Mouse (Mus musculus) cerebellum, postnatal 14 days (tissue): ENCODE results near the gene Camta1.

Experiments
- DNase-seq, 2 experiments: peaks; one replicate each; pipeline ENCODE4 v3.0.0; 2021; ENCODE audit warnings: mixed read lengths in 2 of 2

The Camta1 gene

DNA sequence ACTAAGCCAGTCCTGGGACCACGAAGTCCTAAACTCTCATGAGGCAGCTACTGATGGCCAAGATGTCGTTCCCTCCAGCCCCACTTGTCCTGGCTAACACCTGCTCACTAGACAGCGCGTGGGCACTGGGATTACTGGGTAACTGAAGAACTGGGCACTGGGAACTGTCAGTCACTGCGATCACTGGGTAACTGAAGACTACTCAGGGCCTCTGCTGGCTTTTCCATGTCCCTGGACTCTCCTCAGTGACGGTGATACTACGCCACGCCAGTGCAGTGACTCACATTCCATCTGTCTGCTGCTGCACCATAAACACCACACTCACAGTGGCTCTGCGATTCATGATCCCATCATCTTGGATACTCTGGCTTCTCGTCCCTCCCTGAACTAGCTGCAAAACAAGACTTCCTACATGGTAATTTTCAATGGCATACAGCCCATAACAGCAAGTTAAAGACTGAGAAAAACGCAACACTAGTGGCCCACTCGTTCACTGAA lies 81.7 kb downstream of the Camta1 start:
- DNase-seq, result no peak

DNA sequence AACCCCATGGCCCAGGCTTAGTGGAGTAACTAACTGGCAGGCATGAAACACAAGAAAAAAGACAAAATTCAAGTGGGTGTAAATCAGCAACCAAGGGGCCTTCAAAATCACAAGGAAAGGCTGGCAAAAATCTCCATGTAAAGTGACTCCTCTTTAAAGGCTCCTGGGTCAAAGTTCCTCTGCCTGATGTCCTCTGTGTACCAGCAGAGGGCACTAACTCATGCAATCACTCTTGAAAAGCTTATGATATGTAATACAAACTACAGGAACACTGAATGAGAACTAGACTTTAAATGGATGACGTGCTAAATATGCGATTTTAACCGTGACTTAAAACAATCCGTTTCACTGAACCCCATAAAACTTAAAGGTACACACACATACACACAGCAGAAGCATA lies 83.2 kb downstream of the Camta1 start:
- peak in 1 of 2 experiments; percentile 36 for DNase-seq

DNA sequence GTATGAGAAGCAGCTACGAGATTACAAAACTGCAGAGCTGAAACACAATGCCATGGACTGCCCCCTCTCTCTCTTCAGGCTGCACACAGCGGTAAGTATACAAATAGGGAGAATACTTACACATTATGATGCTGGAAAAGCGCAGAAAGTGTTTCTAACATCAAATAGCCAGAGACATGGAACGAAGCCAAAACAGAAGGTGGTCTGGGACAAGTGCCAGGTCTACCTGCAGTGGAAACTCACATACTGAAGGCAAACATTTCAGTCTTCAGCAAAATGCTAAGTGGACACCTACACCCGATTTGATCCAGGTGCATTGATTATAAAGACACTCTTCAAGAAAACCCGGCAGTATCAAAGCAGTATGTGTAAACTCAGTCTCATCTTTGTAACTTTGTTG lies 84.2 kb downstream of the Camta1 start:
- peak; percentile 65 to 71 for DNase-seq

DNA sequence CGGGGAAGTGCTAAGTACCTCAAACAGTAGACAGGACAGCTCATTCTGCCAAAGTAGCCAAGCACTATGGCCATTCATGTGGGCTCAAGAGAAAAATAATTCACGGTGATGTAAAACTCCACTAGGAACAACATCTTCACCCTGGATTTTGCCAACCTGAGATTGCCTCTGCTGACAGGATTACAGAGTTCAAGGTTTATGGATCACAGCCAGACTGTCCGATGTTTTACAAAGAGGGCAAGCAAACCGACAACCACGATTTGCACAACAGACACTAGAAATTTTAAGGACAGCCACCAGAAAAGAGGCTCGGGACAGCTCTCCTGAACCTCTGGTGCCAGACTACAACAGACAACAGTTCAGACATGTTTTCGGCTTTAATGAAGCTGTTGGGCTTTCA lies 86.2 kb downstream of the Camta1 start:
- no peak for DNase-seq

DNA sequence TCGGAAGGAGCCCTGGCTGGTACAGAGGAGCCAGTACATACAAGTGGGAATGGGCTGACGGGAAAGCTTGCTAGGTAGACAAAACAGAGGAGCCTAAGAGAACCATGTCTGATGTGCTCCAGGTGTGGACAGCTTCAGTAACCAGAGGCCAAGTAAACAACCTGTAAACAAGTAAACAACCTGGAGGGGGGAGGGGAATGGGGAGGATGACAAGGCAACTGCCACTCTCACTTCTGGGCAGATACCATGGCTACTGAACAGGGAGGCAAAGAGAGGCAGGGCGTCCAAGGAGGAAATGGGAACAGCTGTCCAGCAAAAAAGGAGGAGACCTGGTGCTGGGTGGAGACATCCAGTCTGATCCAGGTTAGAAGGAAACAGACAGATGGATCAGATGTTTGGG lies 88.0 kb downstream of the Camta1 start:
- DNase-seq, result no peak

DNA sequence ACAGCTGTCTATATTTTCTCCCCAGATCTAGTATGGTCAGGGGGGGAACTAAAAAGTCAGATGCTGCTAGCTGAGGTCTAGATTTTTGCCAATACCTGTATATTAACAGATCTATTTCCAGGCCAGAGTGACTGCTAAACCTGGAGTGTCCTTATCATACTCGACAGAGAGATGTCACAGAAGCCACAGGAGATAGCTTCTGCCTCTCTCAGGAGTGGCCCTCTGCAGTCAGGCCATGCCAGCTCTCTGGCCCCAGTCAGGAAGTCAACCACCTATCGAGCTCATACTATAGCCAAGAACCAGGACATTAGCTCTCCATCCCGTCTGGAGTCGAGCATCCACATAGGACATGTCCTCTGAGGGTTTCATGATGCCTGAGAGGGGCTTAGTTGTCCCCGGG lies 88.7 kb downstream of the Camta1 start:
- no peak for DNase-seq

DNA sequence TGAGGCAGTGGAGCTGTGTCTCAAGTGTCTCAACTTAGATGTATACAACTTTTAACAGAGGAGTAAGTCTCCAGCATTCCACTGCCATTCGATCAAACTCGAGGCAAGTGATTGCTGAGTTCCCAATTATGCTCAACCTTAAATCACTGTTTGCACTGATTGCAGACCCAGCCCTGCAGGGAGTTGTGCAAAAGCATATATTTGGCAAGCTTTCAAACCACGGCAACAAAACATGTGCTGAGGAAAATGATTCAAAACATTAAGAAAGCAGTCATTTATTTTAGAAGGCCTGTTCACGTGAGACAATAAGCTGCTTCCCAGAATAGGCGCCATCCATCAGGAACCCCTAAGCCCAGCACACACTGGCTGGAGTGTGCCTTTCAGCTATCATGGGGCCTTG lies 91.0 kb downstream of the Camta1 start:
- DNase-seq, result no peak

DNA sequence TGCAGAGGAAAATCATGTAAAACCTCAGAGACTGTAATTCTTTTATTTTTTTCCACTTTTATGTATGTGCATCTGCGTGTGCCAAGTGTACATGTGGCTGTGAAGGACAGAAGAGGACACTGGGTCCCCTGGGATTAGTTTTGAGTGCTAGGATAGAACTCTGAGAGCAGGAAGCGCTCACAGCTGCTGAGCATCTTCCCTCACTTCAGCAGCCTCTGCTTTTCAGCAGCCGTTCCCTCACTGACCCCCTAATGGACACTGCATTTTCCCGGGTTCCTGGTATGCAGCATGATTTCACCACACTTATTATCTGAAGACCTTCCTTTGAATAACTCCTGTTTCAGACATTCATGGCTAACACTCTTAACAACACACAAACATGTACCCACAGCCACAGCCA lies 93.9 kb downstream of the Camta1 start:
- DNase-seq, result no peak

DNA sequence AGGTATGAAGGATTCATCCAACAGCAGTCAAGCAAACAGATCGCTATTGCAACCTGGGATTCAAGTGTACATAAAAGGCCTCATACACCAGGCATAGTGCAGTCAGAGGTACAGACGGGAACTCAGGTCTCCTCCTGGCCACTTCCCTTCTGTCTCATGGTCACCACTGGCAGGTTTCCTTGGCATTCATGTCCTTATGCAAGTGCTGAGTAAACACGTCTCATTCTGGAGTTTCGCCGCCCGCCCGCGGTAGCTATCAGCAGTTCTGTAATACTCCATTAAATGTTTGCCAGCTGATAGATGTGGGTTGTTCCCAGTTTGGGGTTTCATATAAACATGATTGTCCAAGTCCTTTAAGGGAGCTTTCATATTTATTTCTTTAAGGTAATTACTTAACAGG lies 94.3 kb downstream of the Camta1 start:
- DNase-seq, result no peak

DNA sequence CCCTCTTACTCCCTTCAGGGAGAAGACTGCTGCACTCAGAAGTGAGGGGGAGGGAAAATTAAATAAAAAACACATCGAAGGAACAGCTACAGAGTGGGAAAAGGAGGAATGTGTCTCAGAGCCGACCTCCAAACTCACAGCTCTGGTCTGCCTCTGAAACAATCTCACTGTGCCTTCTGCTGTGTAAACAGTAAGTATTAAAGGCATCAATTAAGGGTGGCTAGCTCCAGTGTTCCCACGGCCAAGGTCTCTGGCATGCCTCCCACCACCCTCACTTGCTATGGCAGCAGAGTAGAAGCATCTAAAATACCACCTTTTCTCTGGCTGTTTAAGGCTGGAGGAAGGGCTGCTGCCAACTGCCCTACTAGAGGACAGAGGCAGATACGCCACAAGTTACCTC lies 96.3 kb downstream of the Camta1 start:
- peak; percentile 51 to 52 for DNase-seq

DNA sequence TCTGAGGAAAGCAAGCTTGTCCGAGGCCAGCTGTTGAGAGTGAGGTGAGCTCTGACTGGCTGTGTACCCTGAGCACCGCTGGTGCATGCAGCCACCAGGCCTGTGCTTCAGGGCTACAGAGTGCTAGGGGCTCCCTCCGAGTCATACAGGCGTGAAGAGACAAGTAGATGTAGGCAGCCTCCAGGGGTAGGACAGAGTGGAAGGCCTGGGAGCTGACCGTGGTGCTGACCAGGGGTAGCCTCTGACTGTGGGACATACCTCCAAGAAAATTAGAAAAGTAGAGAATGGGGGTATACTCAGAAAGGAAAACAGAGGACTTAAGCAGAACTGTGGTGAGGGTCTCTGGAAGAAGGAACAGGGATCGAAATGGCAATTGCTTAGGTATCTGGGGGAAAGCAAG lies 97.7 kb downstream of the Camta1 start:
- DNase-seq, result no peak

DNA sequence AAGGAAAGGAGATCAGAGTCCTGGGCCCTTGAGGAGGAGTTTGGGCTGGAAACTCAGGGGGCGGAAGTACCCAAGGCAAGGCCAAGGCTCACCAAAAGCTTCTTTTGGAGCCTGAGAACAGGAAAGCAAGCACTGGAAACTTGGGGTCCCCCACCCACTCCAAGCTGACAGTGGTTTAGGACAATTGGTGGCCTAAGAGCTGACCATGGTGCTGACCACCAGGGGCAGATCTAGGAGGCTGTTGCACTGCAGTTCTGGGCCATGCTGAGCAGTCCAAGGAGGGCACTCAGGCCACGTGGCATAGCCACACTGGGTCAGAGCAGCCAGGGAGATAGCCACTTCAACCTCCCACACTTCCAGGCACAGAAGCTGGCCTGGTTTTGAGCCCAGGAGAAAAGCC lies 102.6 kb downstream of the Camta1 start:
- DNase-seq, result no peak

DNA sequence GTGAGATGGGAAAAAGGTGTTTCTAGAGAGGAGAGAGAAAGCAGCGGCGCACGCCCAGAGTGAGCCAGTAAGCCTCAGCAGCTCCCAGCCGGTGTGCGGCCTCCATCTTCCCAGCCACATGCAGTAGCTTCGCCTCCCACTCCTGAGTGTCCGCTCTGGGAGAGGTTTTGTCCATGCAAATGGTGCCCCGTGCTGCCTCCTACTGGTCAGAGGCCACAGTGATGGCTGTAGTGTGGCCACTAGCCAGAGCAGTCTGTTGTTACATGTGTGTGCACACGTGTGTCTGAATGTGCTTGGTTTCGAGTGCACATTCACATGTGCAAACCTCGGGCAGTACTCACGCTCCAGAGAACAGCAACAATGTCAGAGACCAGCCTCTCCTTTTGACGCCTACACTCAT lies 103.3 kb downstream of the Camta1 start:
- DNase-seq, result peak in 1 of 2 experiments; percentile 63

DNA sequence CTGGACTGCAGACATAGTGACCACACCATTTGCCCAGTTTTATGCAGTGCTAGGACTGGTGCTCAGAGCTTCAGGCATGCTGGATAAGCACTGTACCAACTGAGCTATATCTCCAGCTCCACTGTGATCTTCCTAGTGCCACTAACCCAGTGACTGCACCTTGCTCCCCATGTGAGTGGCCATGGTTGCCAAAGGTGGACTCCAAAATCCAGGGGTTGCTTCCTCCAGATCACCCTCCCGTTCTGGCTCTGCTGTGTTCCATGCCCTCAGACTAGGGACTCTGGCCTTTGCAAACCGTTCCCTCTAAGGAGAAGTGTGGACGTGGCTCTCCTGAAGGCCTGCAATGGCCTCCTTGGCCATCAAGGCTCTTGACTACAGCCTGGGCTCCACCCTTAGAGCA lies 104.4 kb downstream of the Camta1 start:
- no peak for DNase-seq

DNA sequence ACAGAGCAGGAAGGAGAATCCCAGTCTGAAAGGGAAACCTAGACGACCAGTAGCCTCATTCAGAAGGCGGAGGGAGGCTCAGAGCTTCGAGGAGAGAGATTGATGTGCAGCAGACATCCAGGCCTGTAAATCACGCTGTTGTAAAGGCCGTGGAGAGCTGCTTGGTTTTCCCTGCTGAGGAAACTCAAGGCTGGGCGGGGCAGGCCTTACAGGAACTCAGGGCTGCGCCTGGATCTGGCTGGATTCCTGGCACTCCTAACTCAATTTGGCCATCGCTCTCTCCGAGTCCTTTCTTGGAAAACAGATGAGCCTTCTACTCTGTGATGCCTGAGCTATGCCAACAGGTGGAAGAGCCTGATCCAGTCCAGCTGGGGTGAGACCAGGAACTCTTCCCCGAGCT lies 105.3 kb downstream of the Camta1 start:
- no peak for DNase-seq

DNA sequence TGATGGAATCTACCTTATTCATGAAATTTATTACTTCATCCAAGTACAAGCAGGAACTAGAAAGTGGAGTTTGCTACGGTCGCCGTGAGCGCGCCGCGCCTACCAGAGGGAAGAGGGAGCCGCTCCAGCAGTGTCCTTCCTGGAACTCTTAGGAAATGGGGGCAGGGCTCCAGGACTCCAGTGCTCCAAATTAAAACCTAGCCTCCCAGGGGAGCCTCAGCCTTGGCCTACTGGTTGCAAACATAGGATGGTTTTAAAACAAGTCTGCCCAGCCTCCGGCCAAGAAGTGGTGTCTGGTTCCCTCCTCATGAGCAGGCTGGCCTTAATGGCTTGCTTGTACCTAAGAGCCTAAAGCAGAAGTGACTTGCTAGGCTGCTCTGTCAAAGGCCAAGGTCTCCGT lies 108.4 kb downstream of the Camta1 start:
- no peak for DNase-seq

DNA sequence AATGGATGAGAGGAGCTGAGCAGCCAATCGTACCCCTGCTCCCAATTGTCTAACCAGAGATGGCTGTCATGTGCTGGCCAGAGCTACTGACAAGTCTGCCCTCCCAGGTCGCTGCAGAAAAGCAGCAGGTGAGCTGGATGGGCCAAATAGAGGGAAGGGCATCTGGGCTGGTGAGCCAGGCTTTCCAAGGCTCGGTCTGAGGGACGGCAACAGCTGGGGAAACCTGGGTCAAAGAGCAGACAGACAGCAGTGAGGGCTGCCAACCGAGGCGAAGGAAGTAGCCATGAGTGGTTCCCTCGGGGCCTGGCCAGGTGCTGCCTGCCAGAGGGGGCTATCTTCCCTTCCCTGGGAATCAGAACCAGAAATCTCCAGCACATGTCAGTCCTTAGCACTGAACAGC lies 109.1 kb downstream of the Camta1 start:
- DNase-seq, result peak; percentile 32 to 34

DNA sequence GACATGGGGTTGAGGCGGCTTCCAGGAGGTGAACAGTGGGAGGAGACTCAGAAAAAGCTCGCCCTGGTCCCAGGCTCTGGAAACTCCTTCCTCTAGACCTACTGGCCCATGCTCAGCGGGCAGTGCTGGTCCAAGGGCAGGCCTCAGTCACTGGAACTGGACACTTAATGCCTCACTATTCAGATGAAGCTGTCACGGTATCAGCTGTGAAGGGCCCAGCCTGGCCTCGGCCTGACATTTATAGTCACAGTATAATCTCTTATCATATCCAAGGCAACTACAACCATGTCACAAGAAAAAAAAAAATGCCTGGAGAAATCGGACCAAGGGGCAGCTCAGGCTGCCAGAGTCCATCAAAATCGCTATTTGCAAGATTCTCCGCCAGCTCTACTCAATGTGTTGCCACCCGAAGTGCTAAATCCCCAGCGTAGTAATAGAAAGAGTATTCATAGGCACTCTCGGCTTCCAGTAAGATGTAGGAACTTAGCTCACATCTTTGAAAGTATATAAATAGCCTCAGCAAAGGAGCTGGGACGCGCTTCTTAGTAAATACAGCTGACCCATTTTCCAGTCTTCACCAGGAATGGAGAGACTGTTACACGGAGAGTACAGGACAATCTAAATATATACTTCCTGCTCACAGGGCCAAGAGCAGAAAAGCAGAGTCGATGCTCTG lies 110.3 kb downstream of the Camta1 start:
- DNase-seq, result no peak

DNA sequence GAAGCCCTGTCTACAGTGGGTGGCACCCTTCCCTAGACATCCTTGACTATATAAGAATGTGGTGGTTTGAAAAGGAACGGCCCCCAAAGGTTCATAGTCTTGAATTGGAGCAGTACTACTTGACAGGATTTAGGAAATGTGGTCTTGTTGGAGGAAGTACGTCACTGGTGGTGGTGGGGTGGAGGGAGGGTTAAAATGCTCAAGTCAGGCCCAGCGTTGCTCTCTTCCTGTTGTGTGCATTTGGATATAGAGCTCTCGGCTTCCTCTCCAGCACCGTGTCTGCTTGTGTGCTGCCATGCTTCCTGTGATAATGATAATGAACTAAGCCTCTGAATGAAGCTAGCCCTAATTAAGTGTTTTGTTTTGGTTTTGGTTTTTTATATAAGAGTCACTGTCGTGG lies 114.0 kb downstream of the Camta1 start:
- DNase-seq, result no peak

DNA sequence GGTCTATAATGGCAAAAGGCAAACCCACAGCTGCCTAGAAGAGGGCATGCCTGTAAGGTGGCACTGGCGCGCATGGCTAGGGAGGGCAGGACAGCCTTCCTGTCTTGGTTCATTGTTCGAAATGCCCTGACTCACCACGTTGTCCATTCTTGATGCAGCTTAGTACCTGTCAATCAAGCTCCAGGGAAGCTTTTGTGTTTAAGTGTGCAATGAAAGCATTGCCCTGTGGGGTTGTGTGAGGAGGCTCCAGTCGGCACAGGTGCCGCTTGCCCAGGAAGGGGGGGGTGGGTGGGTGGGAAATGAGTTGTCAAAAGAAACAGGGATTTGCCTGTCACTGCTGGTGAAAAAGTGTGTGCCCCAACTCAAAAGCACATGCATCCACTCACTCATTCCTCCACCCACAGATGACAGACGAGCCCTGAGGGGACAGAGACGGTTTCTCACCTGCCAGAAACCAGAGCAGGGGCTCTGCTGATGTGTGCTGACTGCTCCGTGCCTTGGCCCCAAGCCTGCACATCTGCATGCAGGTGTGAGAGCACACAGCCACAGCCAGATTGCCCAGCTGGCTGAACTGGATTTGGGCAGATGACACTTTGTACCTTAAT lies 115.6 kb downstream of the Camta1 start:
- no peak for DNase-seq

DNA sequence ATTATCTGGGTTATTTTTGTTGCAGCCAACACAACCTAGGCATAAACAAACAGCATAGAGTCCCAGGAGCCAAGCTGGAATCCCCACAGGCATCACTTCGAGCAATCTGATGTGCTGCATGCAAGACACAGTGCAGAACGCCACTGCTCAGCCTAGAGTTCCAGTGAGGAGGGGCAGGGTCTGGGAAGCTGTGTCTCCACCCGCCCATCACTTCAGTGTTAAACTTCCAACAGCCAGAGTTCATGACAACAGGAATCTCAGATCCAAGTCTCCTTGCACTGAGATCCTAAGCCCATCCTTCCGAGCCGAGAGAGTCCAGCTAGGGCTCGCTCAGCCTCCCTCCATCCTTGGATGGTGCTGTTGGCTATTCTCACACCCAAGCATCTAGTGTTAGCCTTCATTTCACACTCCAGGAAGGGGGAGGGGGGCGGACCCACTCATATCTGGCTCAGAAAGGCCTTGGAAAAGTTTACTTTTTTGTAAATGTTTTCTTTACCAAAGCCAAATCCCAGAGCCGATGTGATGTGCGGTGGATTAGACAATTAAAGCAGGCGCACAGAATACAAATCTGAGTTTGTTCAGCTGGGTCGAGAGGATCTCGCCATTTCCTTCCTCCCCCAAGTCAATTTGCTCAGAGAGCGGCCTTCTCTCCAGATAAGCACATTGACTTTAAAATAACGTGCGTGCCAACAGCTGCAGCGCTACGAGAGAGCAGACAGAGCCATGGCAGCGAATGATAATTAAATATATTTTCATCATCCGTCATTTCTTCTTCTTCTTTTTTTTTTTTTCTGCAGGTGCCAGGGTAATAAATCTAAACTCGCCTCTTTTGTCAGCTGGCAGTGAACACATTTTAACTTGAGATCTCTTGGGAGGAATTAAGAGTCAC lies 120.2 kb downstream of the Camta1 start:
- no peak for DNase-seq

DNA sequence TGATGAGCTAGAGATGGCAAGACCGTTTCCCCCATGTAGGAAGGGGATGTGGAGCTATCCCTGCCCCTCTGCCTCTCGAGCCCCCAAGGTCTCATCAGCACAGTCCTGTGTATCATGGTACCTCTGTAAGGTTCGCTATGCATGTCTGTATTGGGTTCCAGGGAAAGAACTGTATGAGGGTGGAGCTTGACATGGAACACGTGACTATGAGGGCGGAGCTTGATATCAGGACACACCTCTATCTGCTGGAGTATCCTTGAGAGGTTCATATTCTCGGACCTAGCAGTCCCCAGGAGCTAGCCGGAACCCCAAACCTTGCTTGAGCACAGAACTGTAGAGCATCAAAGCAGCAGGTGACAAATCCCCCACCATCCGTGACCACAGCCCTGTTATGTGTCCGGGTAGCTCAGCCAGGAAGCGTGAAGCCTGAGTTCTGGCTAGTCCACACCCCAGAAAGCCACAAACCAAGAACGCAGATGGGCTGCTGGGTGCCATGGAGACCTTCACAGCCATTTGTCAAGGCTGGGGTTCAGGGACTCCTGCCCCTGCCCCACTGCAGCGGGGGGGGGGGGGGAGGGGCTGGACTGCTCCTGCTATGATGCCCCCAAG lies 122.2 kb downstream of the Camta1 start:
- DNase-seq, result no peak

DNA sequence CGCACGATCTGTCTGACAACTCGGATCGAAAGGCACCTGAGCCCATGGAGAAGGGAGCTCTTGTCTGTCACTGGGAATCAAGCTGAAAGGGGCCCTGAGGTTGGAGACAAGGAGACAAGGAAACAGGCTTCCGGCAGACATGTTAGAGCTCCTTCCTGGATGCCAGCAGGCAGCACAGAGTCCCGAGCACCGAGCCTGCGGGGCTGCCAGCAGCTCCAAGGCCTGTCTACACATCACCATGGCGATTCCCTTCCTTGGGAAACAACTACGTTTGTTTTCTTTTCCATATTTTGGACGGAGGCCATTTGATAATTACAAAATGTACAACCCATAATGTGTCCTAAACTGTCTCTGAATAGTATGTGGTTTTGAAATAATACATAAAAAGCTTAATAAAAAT lies 122.8 kb downstream of the Camta1 start:
- DNase-seq, result peak; percentile 32 to 35
